Mouse (Mus musculus) skeletal muscle tissue, adult 2 months (tissue): ENCODE data around the gene Pnliprp2.
A peak's percentile ranks its signal among the peaks of the same experiment; 100 is the strongest.

ENCODE experiments used
- DNase-seq: peaks from one replicate; pipeline ENCODE4 v3.0.0-alpha.2; 2012; ENCODE audit warnings: low read depth, low spot score

The Pnliprp2 gene

GRCm38 (mm10) chr19:58759423-58759822, at the start of gene Pnliprp2:
Pnliprp2 (plus strand) TSS chr19:58759719.
- DNase-seq: no peak

DNA sequence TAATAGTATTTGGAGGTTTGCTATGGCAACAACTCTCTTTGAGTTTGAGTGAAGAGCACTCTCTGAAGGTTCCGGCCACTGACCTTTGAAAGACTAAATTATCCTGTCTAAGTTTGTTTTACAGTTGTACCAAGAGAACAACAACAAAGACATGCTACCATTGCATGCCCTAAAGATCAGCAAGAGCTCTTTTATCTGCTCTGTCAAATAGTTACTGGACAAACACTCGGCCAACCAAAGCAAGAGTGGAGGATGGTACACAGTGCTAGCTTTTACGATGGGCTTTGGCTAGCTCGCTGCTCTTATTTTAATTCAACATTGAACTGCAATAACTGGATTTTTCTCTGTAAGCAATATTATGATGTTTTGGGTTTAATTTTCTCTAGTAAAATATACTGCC, 41.6 kb upstream of the Pnliprp2 start:
- DNase-seq: no peak

DNA sequence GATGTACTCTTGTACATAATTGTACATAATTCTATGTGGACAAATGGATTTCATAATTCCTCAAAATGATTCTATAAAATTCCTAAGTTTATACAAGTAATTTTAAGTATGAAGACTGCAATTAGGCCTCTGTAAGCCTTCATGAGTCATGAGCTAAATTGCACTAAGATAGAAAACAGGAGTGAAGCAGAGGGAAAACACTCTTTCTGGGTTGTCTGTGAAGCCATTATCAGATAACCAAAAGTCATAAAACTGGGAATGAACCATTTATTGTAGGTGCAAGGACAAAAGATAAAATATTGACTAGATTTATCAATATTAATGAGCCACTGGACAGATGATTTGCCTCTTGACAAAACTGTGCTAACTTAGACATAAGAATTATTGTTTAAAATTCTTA, 39.1 kb upstream of the Pnliprp2 start:
- DNase-seq: no peak

GRCm38 (mm10) chr19:58726551-58726950, 33.0 kb upstream of the Pnliprp2 start:
- DNase-seq: no peak

DNA sequence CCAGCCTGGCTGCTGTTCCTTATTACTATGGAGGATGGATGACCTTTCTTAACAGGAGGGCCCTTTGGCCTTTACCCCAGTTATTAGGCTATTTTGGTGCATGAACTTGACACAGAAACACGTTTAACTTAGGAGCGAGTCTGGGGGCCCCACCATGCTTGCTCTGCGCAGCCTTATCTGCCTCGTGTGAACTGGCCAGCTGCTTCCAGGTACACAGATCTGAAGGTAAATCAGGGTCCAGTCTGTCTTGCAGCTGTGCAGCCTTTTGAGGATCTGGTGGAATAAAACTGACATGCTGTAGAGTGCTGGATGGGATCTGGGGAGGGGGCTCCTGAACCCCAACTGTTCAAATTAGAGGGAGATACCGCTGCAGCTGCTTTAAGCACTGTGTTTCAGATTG, 31.8 kb upstream of the Pnliprp2 start:
- no peak for DNase-seq

- DNase-seq: no peak
Observed at GRCm38 (mm10) chr19:58728445-58729031, 31.0 kb upstream of the Pnliprp2 start, which contains the start of gene Pnliprp1. Pnliprp1 (plus strand) TSS chr19:58728887.

DNA sequence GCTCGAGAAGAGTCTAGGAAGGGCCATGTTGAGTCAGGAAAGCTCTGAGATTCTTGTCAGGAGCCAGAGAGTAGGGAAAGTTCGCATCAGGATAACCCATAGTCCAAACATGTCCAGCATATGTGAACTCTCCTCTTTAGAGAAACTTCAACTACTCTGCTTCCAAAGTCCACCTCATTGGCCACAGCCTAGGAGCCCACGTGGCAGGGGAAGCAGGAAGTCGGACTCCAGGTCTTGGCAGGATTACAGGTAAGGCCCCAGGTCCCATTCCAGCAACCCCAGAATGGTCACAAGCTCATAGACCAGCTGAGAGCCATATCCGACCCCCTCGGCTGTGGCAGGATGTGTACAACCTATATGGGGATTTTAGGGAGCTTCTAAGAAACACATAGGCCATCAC, 26.3 kb upstream of the Pnliprp2 start:
- DNase-seq: no peak

- DNase-seq: no peak
Observed at GRCm38 (mm10) chr19:58738111-58738510, 21.4 kb upstream of the Pnliprp2 start.

DNA sequence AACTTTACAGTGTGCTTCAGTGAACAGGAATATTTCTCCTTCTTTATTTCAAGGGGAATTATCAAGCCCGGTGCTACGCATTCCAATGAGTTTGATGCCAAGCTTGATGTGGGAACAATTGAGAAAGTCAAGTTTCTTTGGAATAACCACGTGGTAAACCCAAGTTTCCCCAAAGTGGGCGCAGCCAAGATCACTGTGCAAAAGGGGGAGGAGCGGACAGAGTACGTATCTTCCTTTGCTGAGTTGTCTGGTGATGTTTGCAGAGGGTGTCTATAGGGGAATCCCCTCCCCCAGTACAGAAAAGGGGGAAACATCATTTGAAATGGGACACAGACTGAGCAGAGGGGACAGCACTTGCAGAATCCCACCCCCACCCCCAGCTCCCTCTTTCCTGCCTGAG, 18.5 kb upstream of the Pnliprp2 start:
- DNase-seq: no peak

DNA sequence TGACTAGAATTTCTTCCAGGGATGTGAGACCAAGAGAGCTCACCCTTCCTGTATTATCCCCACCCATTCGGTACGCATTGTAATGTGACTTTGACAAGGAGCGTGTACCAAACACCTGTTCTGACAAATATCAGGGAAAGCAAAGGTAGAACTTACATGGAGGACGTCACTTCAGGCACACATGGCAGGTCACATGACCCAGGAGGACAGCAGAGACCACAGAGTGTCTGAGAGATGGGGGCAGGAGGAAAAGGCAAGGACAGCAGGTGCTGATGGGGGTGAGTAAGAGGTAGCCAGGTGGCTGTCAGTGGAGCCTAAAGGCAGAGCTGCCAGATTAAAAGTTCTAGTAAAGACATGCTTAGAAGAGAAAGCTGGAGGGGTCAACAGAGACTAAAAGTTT, 16.8 kb upstream of the Pnliprp2 start:
- no peak for DNase-seq

GRCm38 (mm10) chr19:58743736-58744135, 15.8 kb upstream of the Pnliprp2 start:
- DNase-seq: no peak

DNA sequence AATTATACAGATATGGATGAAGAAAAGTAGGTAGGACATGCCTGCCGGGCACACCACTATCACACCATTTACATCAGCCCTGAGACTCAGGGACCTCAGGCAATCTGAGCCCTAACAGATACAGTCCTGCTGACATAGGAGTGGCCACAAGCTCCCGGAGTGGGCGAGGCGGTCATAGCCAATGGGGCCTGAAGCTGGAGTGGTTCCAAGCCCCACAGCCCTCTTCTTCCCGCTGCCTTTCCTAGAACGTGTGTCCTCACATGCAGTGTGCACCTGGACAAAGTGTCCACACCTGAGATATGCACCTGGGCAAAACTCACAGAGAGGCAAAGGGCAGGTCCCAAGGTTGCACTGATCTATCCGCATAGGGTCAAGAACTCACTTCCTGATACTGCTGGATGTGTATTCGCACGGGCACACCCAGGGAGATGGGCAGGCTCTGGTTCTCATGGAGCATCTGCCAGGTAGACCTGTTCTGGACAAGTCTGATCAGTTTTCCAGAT, 12.0 kb upstream of the Pnliprp2 start:
- no peak for DNase-seq

- DNase-seq: no peak
Observed at GRCm38 (mm10) chr19:58750822-58751221, 8.7 kb upstream of the Pnliprp2 start.

DNA sequence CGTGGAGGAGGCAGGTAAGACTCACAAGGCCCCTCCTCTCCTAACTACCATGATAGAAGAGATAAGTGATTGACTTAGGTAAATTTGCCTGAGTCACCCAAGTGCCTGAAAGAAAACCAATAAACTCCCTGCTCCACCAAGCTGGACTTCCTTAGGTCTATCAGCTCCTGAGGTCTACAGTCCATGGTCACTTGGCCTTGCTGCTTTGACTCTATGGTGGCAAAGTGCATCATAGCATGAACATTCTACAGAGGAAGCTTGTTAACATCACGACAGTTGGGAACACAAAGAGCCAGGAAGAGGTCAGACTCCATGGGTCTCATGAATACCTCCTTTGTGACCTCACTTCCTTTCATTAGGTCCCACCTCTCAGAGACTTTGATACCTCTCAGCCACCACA, 8.0 kb upstream of the Pnliprp2 start:
- no peak for DNase-seq

GRCm38 (mm10) chr19:58758871-58759270, 648 bp upstream of the Pnliprp2 start:
- no peak for DNase-seq

DNA sequence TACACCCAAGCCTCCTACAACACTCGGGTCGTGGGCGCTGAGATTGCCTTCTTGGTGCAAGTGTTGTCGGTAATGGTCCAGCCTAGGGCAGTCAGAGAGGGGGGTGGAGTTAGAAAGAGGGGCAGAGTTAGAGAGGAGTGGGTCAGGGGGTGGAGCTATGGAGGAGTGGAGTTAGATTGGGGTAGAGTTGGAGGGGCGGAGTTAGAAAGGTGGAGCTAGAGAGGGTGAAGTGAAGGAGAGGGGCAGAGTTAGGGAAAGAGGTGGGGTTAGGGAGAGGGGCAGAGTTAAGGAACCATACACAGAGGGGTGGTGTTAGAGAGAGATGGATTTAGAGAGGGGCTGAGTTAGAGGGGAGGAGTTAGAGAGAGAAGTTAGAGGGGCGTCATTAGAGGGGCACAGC, 2.8 kb downstream of the Pnliprp2 start:
- DNase-seq: no peak

- DNase-seq: peak; percentile 13
Observed at GRCm38 (mm10) chr19:58762848-58763541, 3.5 kb downstream of the Pnliprp2 start.

- DNase-seq: no peak
Observed at GRCm38 (mm10) chr19:58767329-58767728, 7.8 kb downstream of the Pnliprp2 start.

DNA sequence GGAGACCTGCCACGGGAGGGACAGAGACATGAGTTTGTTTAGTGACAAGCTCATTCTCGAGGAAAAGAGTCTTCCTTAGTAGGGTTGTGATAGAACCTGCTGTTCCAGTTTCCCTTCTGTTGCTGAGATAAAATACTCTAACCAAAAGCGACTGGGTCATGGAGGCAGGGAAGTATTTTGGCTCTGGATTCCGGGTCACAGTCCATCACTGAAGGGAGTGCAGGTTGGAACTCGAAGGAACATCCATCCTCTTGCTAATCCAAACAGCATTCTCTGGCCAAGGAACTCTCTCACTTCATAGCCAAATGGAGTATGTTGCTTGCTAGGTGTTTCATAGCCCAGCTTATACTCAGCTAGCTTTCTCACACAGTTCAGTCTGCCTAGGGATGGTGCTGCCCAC, 16.9 kb downstream of the Pnliprp2 start:
- DNase-seq: no peak

DNA sequence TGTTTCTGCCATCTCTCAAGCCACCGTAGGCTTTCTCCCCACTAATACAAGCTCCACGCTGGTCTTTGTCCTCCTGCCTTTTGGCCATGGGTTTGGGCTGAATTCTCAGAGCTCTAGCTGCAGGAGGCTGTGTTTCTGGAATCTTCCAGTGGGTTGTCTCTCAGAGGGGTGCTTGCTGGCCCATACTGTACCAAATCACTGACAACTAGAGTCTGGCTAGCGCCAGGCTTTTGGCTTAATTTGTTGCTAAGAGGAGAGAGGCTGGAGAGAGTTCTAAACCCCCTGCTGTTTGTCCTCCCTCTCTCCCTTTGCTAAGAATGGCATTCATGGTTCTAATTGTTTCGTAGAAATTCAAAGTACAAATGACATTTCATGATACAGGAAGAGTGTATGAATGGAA, 22.0 kb downstream of the Pnliprp2 start:
- no peak for DNase-seq

DNA sequence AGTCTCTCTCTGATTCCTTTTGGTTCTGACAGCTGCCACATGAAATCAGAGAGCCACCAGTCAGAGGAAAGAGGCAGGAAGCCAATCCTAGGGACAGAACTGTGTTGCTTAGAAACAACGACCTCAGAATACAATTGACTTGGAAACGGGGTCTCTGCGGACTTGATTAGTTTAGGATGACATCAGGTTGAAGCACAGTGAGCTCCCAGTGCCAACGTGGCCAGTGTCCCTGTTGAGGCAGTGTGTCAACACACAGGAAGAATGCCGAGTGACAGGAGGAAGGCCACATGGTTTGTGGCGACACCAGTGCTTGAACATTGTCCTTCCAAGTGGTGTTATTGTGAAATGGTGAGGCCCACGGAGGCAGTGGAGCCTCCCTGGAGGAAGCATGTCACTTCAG, 24.4 kb downstream of the Pnliprp2 start:
- no peak for DNase-seq

DNA sequence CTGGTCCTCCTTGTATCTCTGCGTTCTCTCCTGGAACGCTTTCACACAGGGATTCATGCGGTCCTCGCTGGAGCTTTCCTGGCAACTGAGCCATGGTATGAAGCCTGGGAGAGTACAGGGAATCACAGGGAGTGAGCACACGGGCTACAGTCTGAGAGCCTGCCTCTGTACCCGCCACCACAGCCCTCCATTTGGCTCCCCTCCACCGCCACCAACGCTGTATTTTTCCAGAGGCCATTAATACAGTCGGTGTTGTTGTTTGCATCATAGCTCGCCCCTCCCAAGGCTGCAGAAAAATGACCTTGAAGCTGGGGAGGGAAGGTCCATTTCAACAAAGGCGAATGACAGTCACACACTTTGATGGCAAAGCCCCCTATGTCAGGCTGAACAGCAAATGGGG, 29.7 kb downstream of the Pnliprp2 start:
- no peak for DNase-seq

- no peak for DNase-seq
Observed at GRCm38 (mm10) chr19:58794284-58794683, 34.8 kb downstream of the Pnliprp2 start, which contains the start of gene 1700019N19Rik. 1700019N19Rik (minus strand) TSS chr19:58794461.
